Mouse (Mus musculus) liver, adult 2 months (tissue): ENCODE measurements around the gene Gstk1.

ENCODE experiments used
- CTCF ChIP-seq: fragments of 200-500 bp; IDR thresholded peaks from 2 replicates; pipeline ENCODE4 v1.5.1; 2011; ENCODE audit warnings: low read depth, low read length, control low read depth
- POLR2A ChIP-seq: fragments of 200-500 bp; IDR thresholded peaks from 2 replicates; pipeline ENCODE4 v1.6.1; 2011; ENCODE audit warnings: low read length, control low read depth; ENCODE audit not compliant: insufficient read depth; ENCODE audit errors: extremely low read depth

DNA sequence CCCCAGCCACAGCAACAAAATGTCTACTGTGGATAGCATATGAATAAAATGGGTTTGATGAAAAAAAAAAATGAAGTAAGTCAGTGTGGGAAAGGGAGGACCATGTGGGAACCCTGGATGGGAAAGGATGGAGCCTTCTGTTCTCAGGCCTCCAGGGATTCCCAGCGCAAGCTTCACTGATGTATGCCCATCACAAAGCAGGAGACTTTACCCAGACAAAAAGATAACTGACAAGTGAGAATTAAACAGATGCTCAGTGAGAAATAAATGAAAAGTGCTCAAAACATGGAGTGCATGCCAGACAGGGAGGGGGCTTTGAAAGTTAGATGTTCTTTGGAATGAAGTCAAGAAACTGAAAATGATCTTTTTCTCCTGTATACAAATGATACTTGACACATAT is 2.2 kb downstream of the Gstk1 start:
- TF ChIP-seq CTCF = no peak
- no peak for TF ChIP-seq POLR2A
